ENCODE assay signal across 8 mouse cellular contexts in the genomic region with DNA sequence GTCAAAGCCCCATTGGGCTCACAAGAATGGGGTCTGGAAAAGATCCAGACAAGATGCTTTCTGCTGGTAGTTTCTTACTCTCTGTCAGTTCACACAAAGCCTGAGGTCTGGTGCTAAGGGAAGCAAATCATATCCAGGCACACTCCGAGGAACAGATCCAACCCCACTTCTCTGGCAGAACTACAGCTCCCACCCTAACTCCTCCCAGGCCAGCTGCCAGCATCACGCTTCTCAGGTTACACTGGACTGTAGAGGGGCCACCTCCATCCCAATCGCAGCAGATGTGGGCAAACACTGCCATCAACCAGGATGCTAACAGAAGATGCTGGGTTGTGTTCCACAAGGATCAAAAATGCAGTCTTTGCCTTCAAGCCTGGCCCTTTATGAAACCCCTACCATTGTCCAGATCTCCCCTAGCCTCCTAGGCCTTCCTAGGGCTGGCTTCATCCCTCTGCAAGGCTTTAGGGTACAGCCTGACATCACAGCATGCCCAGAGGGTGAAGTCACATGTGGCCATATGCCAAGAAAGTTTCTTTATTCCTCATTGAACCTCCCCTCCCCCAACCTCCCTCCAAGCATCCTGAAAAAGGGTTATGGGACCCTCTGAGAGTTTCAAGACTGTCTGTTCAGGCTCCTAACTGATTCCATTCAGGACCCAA.
DNase-seq lines count a peak whose midpoint lies in the region; ATAC-seq and TF ChIP-seq lines count a peak whose summit lies in the region.

No protein-coding gene starts in this region.

- H3K9me3 ChIP-seq in lung, embryonic 16.5 days (ENCODE audit: control insufficient read depth, low read length): no peaks in the 10 kb centered on the region
- no peaks in the 10 kb centered on the region for H3K9me3 ChIP-seq in forebrain, embryonic 15.5 days
- H3K9me3 ChIP-seq in limb, embryonic 13.5 days: no peaks in the 10 kb centered on the region

- WGBS in cerebellum, adult 2 months: 18% methylated on average over 3 of the region's 3 CpGs
- WGBS in lung, embryonic 16.5 days: 4% methylated on average over 3 of the region's 3 CpGs
- 21% methylated on average over 3 of the region's 3 CpGs for WGBS in forebrain, embryonic 15.5 days
- WGBS in limb, embryonic 13.5 days: 7% methylated on average over 3 of the region's 3 CpGs

- no peak for TF ChIP-seq CTCF in cerebellum, adult 2 months (IDR thresholded peaks at IDR 0.05; ENCODE audit: borderline replicate concordance, insufficient read depth, low read depth, low read length)

- intact Hi-C loops in left cerebral cortex, postnatal 10 days (cut with DNase I): no loop called here

- H3K9ac ChIP-seq in lung, embryonic 16.5 days (ENCODE audit: low read length): no peak overlapping the region
- no peak overlapping the region for H3K9ac ChIP-seq in forebrain, embryonic 15.5 days (replicated peaks)
- no peak overlapping the region for H3K9ac ChIP-seq in limb, embryonic 13.5 days

- H3K36me3 ChIP-seq in lung, embryonic 16.5 days (ENCODE audit: control insufficient read depth, insufficient read depth, low read length): no peaks in the 10 kb centered on the region
- H3K36me3 ChIP-seq in forebrain, embryonic 15.5 days: no peaks in the 10 kb centered on the region
- H3K36me3 ChIP-seq in limb, embryonic 13.5 days: no peaks in the 10 kb centered on the region

- ATAC-seq in lung, embryonic 16.5 days (ENCODE audit: low read depth): peak; percentile 67
- peak; percentile 86 for ATAC-seq in forebrain, embryonic 15.5 days (replicated peaks)
- peak; percentile 96 for ATAC-seq in limb, embryonic 13.5 days (ENCODE audit: low FRiP score, low read depth)

- DNase-seq in cerebellum, postnatal 10 days: peak; percentile 5 to 19
- no peak for DNase-seq in cerebellum, adult 2 months
- no peak for DNase-seq in lung, postnatal 36 days
- no peak for DNase-seq in c-Kit-positive CD71-positive TER-119-positive erythroid progenitor cells, embryonic 14.5 days (ENCODE audit: low spot score)
- DNase-seq in left cerebral cortex, postnatal 10 days (ENCODE audit: extremely low spot score in 1 of 2, low spot score in 2 of 2): no peak

- no peaks in the 10 kb centered on the region for H3K4me1 ChIP-seq in cerebellum, adult 2 months (ENCODE audit: control insufficient read depth, insufficient read depth, low read length)
- no peaks in the 10 kb centered on the region for H3K4me1 ChIP-seq in lung, embryonic 16.5 days (replicated peaks; ENCODE audit: control insufficient read depth, insufficient read depth, low read length)
- H3K4me1 ChIP-seq in forebrain, embryonic 15.5 days: no peaks in the 10 kb centered on the region
- peaks cover 21% of the 10 kb centered on the region for H3K4me1 ChIP-seq in limb, embryonic 13.5 days

- H3K4me3 ChIP-seq in cerebellum, adult 2 months (replicated peaks; ENCODE audit: insufficient read depth, low read depth, low read length): no peak overlapping the region
- no peak overlapping the region for H3K4me3 ChIP-seq in lung, embryonic 16.5 days (ENCODE audit: low read length)
- no peak overlapping the region for H3K4me3 ChIP-seq in forebrain, embryonic 15.5 days
- H3K4me3 ChIP-seq in limb, embryonic 13.5 days: no peak overlapping the region

- no peak for TF ChIP-seq POLR2A in cerebellum, adult 2 months (IDR thresholded peaks at IDR 0.05; ENCODE audit: borderline replicate concordance, insufficient read depth, low read length)

- no peak overlapping the region for H3K4me2 ChIP-seq in lung, embryonic 16.5 days (ENCODE audit: low read depth, low read length)
- H3K4me2 ChIP-seq in forebrain, embryonic 15.5 days (replicated peaks): no peak overlapping the region
- H3K4me2 ChIP-seq in limb, embryonic 13.5 days (replicated peaks): peak overlapping the region; percentile 12; the same call in 1 of the 2 replicates

- H3K27ac ChIP-seq in cerebellum, adult 2 months (ENCODE audit: insufficient read depth, low read length): no peak overlapping the region
- no peak overlapping the region for H3K27ac ChIP-seq in lung, embryonic 16.5 days (ENCODE audit: low read length)
- H3K27ac ChIP-seq in forebrain, embryonic 15.5 days (replicated peaks): 0 out of 2 replicates have a peak overlapping the region, but pooled peaks have one; percentile 20
- peak overlapping the region; percentile 78 for H3K27ac ChIP-seq in limb, embryonic 13.5 days

- no peaks in the 10 kb centered on the region for H3K27me3 ChIP-seq in cerebellum, adult 2 months (ENCODE audit: control insufficient read depth, insufficient read depth, low read length)
- H3K27me3 ChIP-seq in lung, embryonic 16.5 days (ENCODE audit: control insufficient read depth, insufficient read depth, low read depth, low read length): no peaks in the 10 kb centered on the region
- H3K27me3 ChIP-seq in forebrain, embryonic 15.5 days: no peaks in the 10 kb centered on the region
- H3K27me3 ChIP-seq in limb, embryonic 13.5 days: no peaks in the 10 kb centered on the region

Comparison
In these comparisons a context has a peak if more than half of its experiments do, and no peak if none do; other contexts are left out.
1. DNase-seq: peak in cerebellum, postnatal 10 days (2 of 2); none in cerebellum, adult 2 months (0 of 2), lung, postnatal 36 days (single experiment), c-Kit-positive CD71-positive TER-119-positive erythroid progenitor cells, embryonic 14.5 days (single experiment) and left cerebral cortex, postnatal 10 days (0 of 2).
2. H3K27ac ChIP-seq: peak in forebrain, embryonic 15.5 days (single experiment) and limb, embryonic 13.5 days (single experiment); none in cerebellum, adult 2 months (single experiment) and lung, embryonic 16.5 days (single experiment).
3. Peak in every context shown above with its lines, with median percentiles within 50 percentile points of each other: ATAC-seq.